In genomic region chr6:100780421-100780820, GRCm38 (mm10) we compare ENCODE assay signal across 15 mouse cellular contexts. TPM values are rescaled to one million over a fixed set of nuclear protein-coding genes. Genes with fewer than 3 reads are reported as not detected.
DNase-seq lines count a peak whose midpoint lies in the region; ATAC-seq lines count a peak whose summit lies in the region.
"Had no signal": no experiment of that assay in that cellular context is flagged by ENCODE, and none has a peak within 500 bp of the region (broad histone marks: within the 10 kb centered on the region; RNA-seq: fewer than 3 reads in every experiment).

No protein-coding gene starts in this region.

- no peak overlapping the region for H3K27ac ChIP-seq in heart, embryonic 10.5 days
- H3K27ac ChIP-seq in limb, embryonic 13.5 days: 0 out of 2 replicates have a peak overlapping the region, but pooled peaks have one; percentile 10
- no peak overlapping the region for H3K27ac ChIP-seq in forebrain, embryonic 15.5 days (replicated peaks)

- DNase-seq in heart, postnatal 10 days: peak; percentile 31 to 32
- no peak for DNase-seq in heart, embryonic 10.5 days (ENCODE audit: low spot score)
- DNase-seq in NIH3T3 (ENCODE audit: low read depth): peak; percentile 71
- peak; percentile 66 for DNase-seq in embryo, embryonic 11 days
- DNase-seq: cerebellum, adult 18-20 months; gastrocnemius, postnatal 14 days; left cerebral cortex, postnatal 4 days; liver, postnatal 0 days; right cerebral cortex, adult 18-20 months had no signal

- 37% methylated on average over 4 of the region's 4 CpGs for WGBS in heart, embryonic 10.5 days
- 7% methylated on average over 4 of the region's 4 CpGs for WGBS in limb, embryonic 13.5 days
- WGBS in forebrain, embryonic 15.5 days: 35% methylated on average over 4 of the region's 4 CpGs

- H3K4me2 ChIP-seq in limb, embryonic 13.5 days (replicated peaks): no peak overlapping the region
- no peak overlapping the region for H3K4me2 ChIP-seq in forebrain, embryonic 15.5 days (replicated peaks)

- H3K9ac ChIP-seq in limb, embryonic 13.5 days: no peak overlapping the region
- H3K9ac ChIP-seq in forebrain, embryonic 15.5 days (replicated peaks): no peak overlapping the region
- H3K9ac ChIP-seq: liver, postnatal 0 days had no signal

- H3K4me1 ChIP-seq in heart, embryonic 10.5 days: 0 out of 2 replicates have a peak, but pooled peaks cover 5% of the 10 kb centered on the region
- peaks cover 19% of the 10 kb centered on the region for H3K4me1 ChIP-seq in limb, embryonic 13.5 days
- H3K4me1 ChIP-seq in forebrain, embryonic 15.5 days: no peaks in the 10 kb centered on the region

- no peak for ATAC-seq in limb, embryonic 13.5 days (ENCODE audit: low FRiP score, low read depth)
- ATAC-seq in forebrain, embryonic 15.5 days (replicated peaks): no peak
- ATAC-seq in cerebellum, adult (ENCODE audit: insufficient number of reproducible peaks, low FRiP score, low TSS enrichment): no peak
- ATAC-seq: forebrain, embryonic 14.5 days; intestine, postnatal 0 days; liver, postnatal 0 days had no signal

- no peak overlapping the region for H3K4me3 ChIP-seq in heart, embryonic 10.5 days
- no peak overlapping the region for H3K4me3 ChIP-seq in limb, embryonic 13.5 days
- H3K4me3 ChIP-seq in forebrain, embryonic 15.5 days: no peak overlapping the region

- no peaks in the 10 kb centered on the region for H3K36me3 ChIP-seq in heart, embryonic 10.5 days
- peaks cover 22% of the 10 kb centered on the region for H3K36me3 ChIP-seq in limb, embryonic 13.5 days
- no peaks in the 10 kb centered on the region for H3K36me3 ChIP-seq in forebrain, embryonic 15.5 days
- H3K36me3 ChIP-seq: G1E had no signal

- no peaks in the 10 kb centered on the region for H3K9me3 ChIP-seq in heart, embryonic 10.5 days
- H3K9me3 ChIP-seq in limb, embryonic 13.5 days: no peaks in the 10 kb centered on the region
- no peaks in the 10 kb centered on the region for H3K9me3 ChIP-seq in forebrain, embryonic 15.5 days

- intact Hi-C loops in heart, postnatal 10 days (cut with DNase I): no loop called here

- H3K27me3 ChIP-seq in heart, embryonic 10.5 days (ENCODE audit: insufficient read depth, poor library complexity, severe bottlenecking): no peaks in the 10 kb centered on the region
- no peaks in the 10 kb centered on the region for H3K27me3 ChIP-seq in limb, embryonic 13.5 days
- H3K27me3 ChIP-seq in forebrain, embryonic 15.5 days: no peaks in the 10 kb centered on the region

RNA-seq across cellular contexts. Expression of gene Ppp4r2, which starts 53.0 kb away (rescaled TPM):
- total RNA-seq in heart, postnatal 10 days (2021): 10 to 100 TPM; 56.5 to 62.8 TPM
- 15.2 and 20.3 TPM in 2 replicates for polyA plus RNA-seq in heart, embryonic 10.5 days (2016; fragmentation: Nextera tagmentation; extraction: Ambion mirVana)
- polyA plus RNA-seq in limb, embryonic 13.5 days (2015; fragmentation: Nextera tagmentation; extraction: Ambion mirVana): 24.9 and 25.7 TPM in 2 replicates
- polyA plus RNA-seq in forebrain, embryonic 15.5 days (2015; fragmentation: Nextera tagmentation; extraction: Ambion mirVana): 24.1 and 25.0 TPM in 2 replicates
